Mouse (Mus musculus): ENCODE results near the gene Pdzk1ip1. TPM values are rescaled to one million over a fixed set of nuclear protein-coding genes. Genes with fewer than 3 reads are reported as not detected.

Pdzk1ip1 gene
- polyA plus RNA-seq, 1 experiment from 2014 or later = 1.2 TPM

Other genes starting within 250 kb of the Pdzk1ip1 start
- gene Foxd2, start 179.8 kb upstream of the Pdzk1ip1 start, polyA plus RNA-seq (2015; fragmentation: Nextera tagmentation; extraction: Ambion mirVana) = 0.24 TPM in 2 replicates
- not detected in 2 replicates for gene Foxe3, start 162.7 kb upstream of the Pdzk1ip1 start, polyA plus RNA-seq (2015; fragmentation: Nextera tagmentation; extraction: Ambion mirVana)
- 161 and 168 TPM in 2 replicates for gene Cmpk1, start 101.5 kb upstream of the Pdzk1ip1 start, polyA plus RNA-seq (2015; fragmentation: Nextera tagmentation; extraction: Ambion mirVana)
- 5.7 and 6.5 TPM in 2 replicates for gene Stil, start 88.5 kb upstream of the Pdzk1ip1 start, polyA plus RNA-seq (2015; fragmentation: Nextera tagmentation; extraction: Ambion mirVana)
- gene Tal1, start 32.3 kb upstream of the Pdzk1ip1 start, polyA plus RNA-seq (2015; fragmentation: Nextera tagmentation; extraction: Ambion mirVana) = 0.48 and 0.60 TPM in 2 replicates
- gene Cyp4x1, start 45.6 kb downstream of the Pdzk1ip1 start, polyA plus RNA-seq (2015; fragmentation: Nextera tagmentation; extraction: Ambion mirVana) = 3.3 and 3.4 TPM in 2 replicates
- gene Cyp4a29, start 153.4 kb downstream of the Pdzk1ip1 start, polyA plus RNA-seq (2015; fragmentation: Nextera tagmentation; extraction: Ambion mirVana) = not detected in 2 replicates
- not detected in 2 replicates for gene Cyp4a12a, start 210.3 kb downstream of the Pdzk1ip1 start, polyA plus RNA-seq (2015; fragmentation: Nextera tagmentation; extraction: Ambion mirVana)

All from forebrain, embryonic 15.5 days (tissue).